Mouse (Mus musculus) testis, adult 2 months (tissue): ENCODE data around the gene Il10rb.

Source experiments
- CTCF ChIP-seq: fragments of 200-500 bp; IDR thresholded peaks from 2 replicates; pipeline ENCODE4 v1.5.1; 2012; ENCODE audit warnings: low read depth, mild to moderate bottlenecking, inconsistent platforms, low read length, moderate library complexity; ENCODE audit not compliant: control insufficient read depth, insufficient read depth, insufficient replicate concordance
- POLR2A ChIP-seq: fragments of 200-500 bp; IDR thresholded peaks from 2 replicates; pipeline ENCODE4 v1.6.1; 2012; ENCODE audit warnings: low read depth, mild to moderate bottlenecking, inconsistent platforms, low read length, moderate library complexity; ENCODE audit not compliant: control insufficient read depth

DNA sequence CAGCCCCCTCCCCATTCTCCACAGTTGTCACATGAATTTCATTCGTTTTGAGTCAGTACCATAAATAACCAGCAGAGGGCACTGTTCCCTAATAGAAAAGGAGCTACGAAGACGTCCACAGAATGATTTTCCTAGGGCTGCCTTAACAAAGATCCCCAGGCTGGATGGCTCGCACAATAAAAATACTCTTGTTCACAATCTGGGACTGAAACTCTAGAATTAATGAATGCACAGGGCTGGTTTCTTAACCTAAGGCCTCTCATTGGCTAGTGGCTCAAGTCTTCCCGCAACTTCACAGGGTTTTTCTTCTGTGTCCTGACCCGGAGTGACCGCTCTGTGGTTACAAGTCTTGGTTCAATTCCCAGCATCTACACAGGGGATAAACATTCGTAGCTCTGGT, 47.4 kb upstream of the Il10rb start:
- TF ChIP-seq CTCF (peak; percentile 34; the same call in 1 of the 2 replicates), POLR2A (no peak)
